Mouse (Mus musculus) MEL (cell line): ENCODE results near the gene Gxylt1. TPM values are rescaled to one million over a fixed set of nuclear protein-coding genes. Genes with fewer than 3 reads are reported as not detected.

ENCODE experiments used
- DNase-seq: peaks from one replicate; pipeline ENCODE4 v3.0.0; 2011; ENCODE audit warnings: low read depth, low spot score
- H3K27ac ChIP-seq: 2 replicates; pipeline ENCODE4 v1.5.1; 2012; ENCODE audit warnings: low read depth, mild to moderate bottlenecking, control low read depth, low read length, moderate library complexity; ENCODE audit not compliant: control insufficient read depth
- H3K27me3 ChIP-seq, 2 experiments: fragments of 150-350 bp in 1 of 2; sonication (generic) in 1 of 2; 2 replicates each; pipeline ENCODE4 v1.6.1; 2012; ENCODE audit warnings: low read length in 2 of 2, mild to moderate bottlenecking in 2 of 2, improper control_type of control experiment in 1 of 2, moderate library complexity in 1 of 2; ENCODE audit not compliant: insufficient read depth in 2 of 2, control insufficient read depth in 1 of 2
- H3K36me3 ChIP-seq, 2 experiments: 2 replicates each; pipeline ENCODE4 v1.6.1; 2012 to 2014; ENCODE audit warnings: low read length in 2 of 2, improper control_type of control experiment in 1 of 2, inconsistent platforms in 1 of 2, mild to moderate bottlenecking in 1 of 2; ENCODE audit not compliant: insufficient read depth in 2 of 2, control insufficient read depth in 1 of 2
- H3K4me1 ChIP-seq, 2 experiments: fragments of 150-350 bp in 1 of 2; sonication (generic) in 1 of 2; 2 replicates each; pipeline ENCODE4 v1.6.1; 2012; ENCODE audit warnings: low read length in 2 of 2, improper control_type of control experiment in 1 of 2, mild to moderate bottlenecking in 1 of 2; ENCODE audit not compliant: insufficient read depth in 2 of 2, control insufficient read depth in 1 of 2
- H3K4me3 ChIP-seq, 2 experiments: fragments of 150-350 bp in 1 of 2; sonication (generic) in 1 of 2; 2 replicates each; pipeline ENCODE4 v1.5.1; 2012; ENCODE audit warnings: low read depth in 2 of 2, low read length in 2 of 2, mild to moderate bottlenecking in 2 of 2, moderate library complexity in 2 of 2, control low read depth in 1 of 2, improper control_type of control experiment in 1 of 2; ENCODE audit not compliant: control insufficient read depth in 1 of 2, insufficient read depth in 1 of 2
- H3K79me2 ChIP-seq: 2 replicates; pipeline ENCODE4 v1.6.1; 2012; ENCODE audit warnings: mild to moderate bottlenecking, low read length, moderate library complexity; ENCODE audit not compliant: control insufficient read depth, poor library complexity, insufficient read depth
- H3K9ac ChIP-seq: 2 replicates; pipeline ENCODE4 v1.6.1; 2012; ENCODE audit warnings: low read depth, mild to moderate bottlenecking, control low read depth, low read length, moderate library complexity; ENCODE audit not compliant: control insufficient read depth, poor library complexity, severe bottlenecking
- H3K9me3 ChIP-seq: fragments of 150-350 bp; sonication (generic); replicated peaks from 2 replicates; pipeline ENCODE4 v1.6.1; 2012; ENCODE audit warnings: mild to moderate bottlenecking, low read length, improper control_type of control experiment, moderate library complexity; ENCODE audit not compliant: insufficient read depth
- E2F4 ChIP-seq: IDR thresholded peaks from 2 replicates; pipeline ENCODE4 v1.6.1; 2011; ENCODE audit warnings: low read depth, low read length, improper control_type of control experiment, borderline replicate concordance
- ELF1 ChIP-seq: IDR thresholded peaks from 2 replicates; pipeline ENCODE4 v1.6.1; 2014; ENCODE audit warnings: low read depth, mild to moderate bottlenecking, inconsistent platforms, low read length, improper control_type of control experiment, moderate library complexity
- EP300 ChIP-seq, 2 experiments: IDR thresholded peaks; 2 replicates each; pipeline ENCODE4 v1.6.1; 2011; ENCODE audit warnings: improper control_type of control experiment in 2 of 2, low read length in 2 of 2, low read depth in 1 of 2, mild to moderate bottlenecking in 1 of 2
- ETS1 ChIP-seq: IDR thresholded peaks from 2 replicates; pipeline ENCODE4 v1.6.1; 2012; ENCODE audit warnings: low read depth, mild to moderate bottlenecking, inconsistent platforms, low read length, improper control_type of control experiment, moderate library complexity
- GABPA ChIP-seq: IDR thresholded peaks from 2 replicates; pipeline ENCODE4 v1.6.1; 2012; ENCODE audit warnings: low read depth, mild to moderate bottlenecking, inconsistent platforms, low read length, improper control_type of control experiment, moderate library complexity
- HCFC1 ChIP-seq: IDR thresholded peaks from 2 replicates; pipeline ENCODE4 v1.6.1; 2012; ENCODE audit warnings: low read depth, mild to moderate bottlenecking, inconsistent platforms, low read length, improper control_type of control experiment, moderate library complexity
- KAT2A ChIP-seq: conservative IDR thresholded peaks from 2 replicates; pipeline ENCODE4 v1.6.1; 2012; ENCODE audit warnings: low read depth, low read length, improper control_type of control experiment, inconsistent platforms
- MAZ ChIP-seq: IDR thresholded peaks from 2 replicates; pipeline ENCODE4 v1.6.1; 2012; ENCODE audit warnings: low read depth, mild to moderate bottlenecking, inconsistent platforms, low read length, improper control_type of control experiment
- MXI1 ChIP-seq: IDR thresholded peaks from 2 replicates; pipeline ENCODE4 v1.6.1; 2011; ENCODE audit warnings: mild to moderate bottlenecking, low read depth, low read length, improper control_type of control experiment
- MYC ChIP-seq: IDR thresholded peaks from 2 replicates; pipeline ENCODE4 v1.6.1; 2011; ENCODE audit warnings: low read depth, mild to moderate bottlenecking, low read length, improper control_type of control experiment, moderate library complexity
- NELFE ChIP-seq: IDR thresholded peaks from 2 replicates; pipeline ENCODE4 v1.6.1; 2011; ENCODE audit warnings: low read depth, low read length, improper control_type of control experiment
- NRF1 ChIP-seq: IDR thresholded peaks from 2 replicates; pipeline ENCODE4 v1.6.1; 2014; ENCODE audit warnings: low read depth, mild to moderate bottlenecking, inconsistent platforms, low read length, improper control_type of control experiment, moderate library complexity; ENCODE audit not compliant: poor library complexity, insufficient read depth, severe bottlenecking
- POLR2A ChIP-seq, 2 experiments: IDR thresholded peaks; 2 replicates each; pipeline ENCODE4 v1.6.1; 2011 to 2012; ENCODE audit warnings: low read length in 2 of 2, mild to moderate bottlenecking in 2 of 2, control low read depth in 1 of 2, improper control_type of control experiment in 1 of 2, low read depth in 1 of 2, moderate library complexity in 1 of 2; ENCODE audit not compliant: control insufficient read depth in 1 of 2, insufficient read depth in 1 of 2, poor library complexity in 1 of 2
- POLR2AphosphoS2 ChIP-seq: IDR thresholded peaks from 2 replicates; pipeline ENCODE4 v1.6.1; 2011; ENCODE audit warnings: low read length, improper control_type of control experiment
- RCOR1 ChIP-seq: IDR thresholded peaks from 2 replicates; pipeline ENCODE4 v1.6.1; 2012; ENCODE audit warnings: low read depth, mild to moderate bottlenecking, inconsistent platforms, low read length, improper control_type of control experiment
- SIN3A ChIP-seq: IDR thresholded peaks from 2 replicates; pipeline ENCODE4 v1.6.1; 2012; ENCODE audit warnings: low read length, improper control_type of control experiment, inconsistent platforms
- SMC3 ChIP-seq: IDR thresholded peaks from 2 replicates; pipeline ENCODE4 v1.6.1; 2011; ENCODE audit warnings: low read depth, low read length, improper control_type of control experiment
- TBP ChIP-seq: IDR thresholded peaks from 2 replicates; pipeline ENCODE4 v1.8.0; 2011; ENCODE audit warnings: low read depth, low read length, improper control_type of control experiment
- TCF12 ChIP-seq: IDR thresholded peaks from 2 replicates; pipeline ENCODE4 v1.6.1; 2014; ENCODE audit warnings: low read depth, mild to moderate bottlenecking, inconsistent platforms, low read length, improper control_type of control experiment, moderate library complexity
- UBTF ChIP-seq: IDR thresholded peaks from 2 replicates; pipeline ENCODE4 v1.6.1; 2012; ENCODE audit warnings: low read depth, mild to moderate bottlenecking, inconsistent platforms, low read length, improper control_type of control experiment, moderate library complexity, borderline replicate concordance; ENCODE audit not compliant: insufficient read depth
- ZMIZ1 ChIP-seq: IDR thresholded peaks from 2 replicates; pipeline ENCODE4 v1.6.1; 2012; ENCODE audit warnings: low read depth, mild to moderate bottlenecking, inconsistent platforms, low read length, improper control_type of control experiment, moderate library complexity
- polyA plus RNA-seq, 2 experiments: library from polyadenylated mRNA; stranded (reverse) in 1 of 2; unstranded in 1 of 2; fragments of >175 nt in 1 of 2; fragments of >200 nt in 1 of 2; gene quantifications; 2 replicates each; pipeline versions ENCODE4 v1.2.1 to v1.2.4; 2012; ENCODE audit warnings: low replicate concordance in 2 of 2, low read depth in 1 of 2; ENCODE audit not compliant: insufficient read length in 2 of 2, insufficient read depth in 1 of 2, missing spikeins in 1 of 2
- total RNA-seq: library from RNA; depleted of rRNA; stranded (reverse); fragments of 300-350 nt; gene quantifications from 2 replicates; pipeline ENCODE4 v1.2.3, GENCODE M21; 2012; rRNA removed

The Gxylt1 gene
- total RNA-seq (5.3 and 6.0 TPM in 2 replicates), polyA plus RNA-seq (10 to 100 TPM in 1 of 2 experiments, 1 to 10 TPM in 1; 9.9 to 48.9 TPM)

- no peaks in the 10 kb centered on the region for H3K27me3 ChIP-seq
- H3K36me3 ChIP-seq = peaks cover 0 to 25% of the 10 kb centered on the region in 2 experiments; a peak in 2 of 4 replicates
- peak within 1 kb of the TSS; percentile 83 for H3K9ac ChIP-seq
- peaks cover 33% of the 10 kb centered on the region for H3K79me2 ChIP-seq
- peak; percentile 97 for DNase-seq
- peaks cover 3 to 34% of the 10 kb centered on the region in 2 experiments; a peak in 3 of 4 replicates for H3K4me1 ChIP-seq
- TF ChIP-seq ETS1 (0 out of 2 replicates have a peak, but pooled peaks have one; percentile 17), UBTF (peak; percentile 86; the same call in 1 of the 2 replicates), SMC3 (no peak), TCF12 (peak; percentile 26; the same call in 1 of the 2 replicates), E2F4 (0 out of 2 replicates have a peak, but pooled peaks have one; percentile 11), ELF1 (peak; percentile 98), KAT2A (no peak), POLR2AphosphoS2 (peak; percentile 91), EP300 (IDR thresholded peaks at IDR 0.05; ENCODE audit: low read depth in 1 of 2, low read length in 2 of 2) (no peak), MYC (0 out of 2 replicates have a peak, but pooled peaks have one; percentile 17), NELFE (peak; percentile 91), SIN3A (peak; percentile 82), HCFC1 (peak; percentile 66; the same call in 1 of the 2 replicates), POLR2A (IDR thresholded peaks at IDR 0.05; ENCODE audit: control insufficient read depth in 1 of 2, insufficient read depth in 1 of 2, low read depth in 1 of 2, low read length in 2 of 2, poor library complexity in 1 of 2) (peak; percentile 77 to 97), RCOR1 (no peak), TBP (peak; percentile 70), GABPA (no peak), ZMIZ1 (peak; percentile 82; the same call in 1 of the 2 replicates), MXI1 (peak; percentile 66), NRF1 (peak; percentile 79), MAZ (peak; percentile 37; the same call in 1 of the 2 replicates)
- peak within 1 kb of the TSS; percentile 75 to 84 for H3K4me3 ChIP-seq
- peak within 1 kb of the TSS; percentile 93 for H3K27ac ChIP-seq
- no peaks in the 10 kb centered on the region for H3K9me3 ChIP-seq
Observed at GRCm38 (mm10) chr15:93274679-93275583, at the start of gene Gxylt1. TSS of gene Gxylt1 (minus strand) at chr15:93275179.
